Mouse (Mus musculus) erythroblast, embryonic 14.5 days (primary cell): ENCODE measurements around the gene Rhog.

Experiments used
- GATA1 ChIP-seq: IDR thresholded peaks from 2 replicates; pipeline ENCODE4 v1.6.1; 2012; ENCODE audit warnings: low read length, inconsistent platforms, mixed read lengths
- TAL1 ChIP-seq: IDR thresholded peaks from 3 replicates; pipeline ENCODE4 v1.6.1; 2012; ENCODE audit warnings: low read length, inconsistent platforms, mixed read lengths

DNA sequence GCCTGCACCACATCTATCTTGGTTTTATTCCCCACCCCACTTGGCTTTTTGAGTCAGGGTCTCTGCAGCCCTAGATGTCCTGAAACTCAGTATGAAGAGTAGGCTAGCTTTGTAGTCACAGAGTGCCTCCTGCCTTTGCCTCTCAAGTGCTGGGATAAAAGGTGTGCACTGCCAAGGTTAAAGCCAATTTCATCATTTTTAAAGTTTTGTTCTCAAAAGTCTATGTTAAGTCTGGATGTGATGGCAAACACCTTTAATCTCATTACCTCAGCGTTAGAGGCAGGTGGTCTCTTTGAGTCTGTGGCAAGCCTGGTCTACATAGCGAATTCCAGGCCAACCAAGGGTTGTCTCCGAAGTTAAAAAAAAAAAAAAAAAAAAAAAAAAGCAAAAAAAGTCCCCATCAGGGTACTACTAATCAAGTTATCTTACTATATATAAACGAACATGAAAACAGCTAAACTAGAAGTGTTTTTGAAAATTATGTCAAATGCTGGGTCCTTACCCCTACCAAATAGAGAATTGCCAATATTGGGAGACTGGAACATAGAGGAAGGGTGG, 47.0 kb downstream of the Rhog start:
- TF ChIP-seq GATA1 (no peak), TAL1 (no peak)
